Mouse (Mus musculus) limb, embryonic 14.5 days (tissue): ENCODE measurements at regions not wholly inside any gene's neighbourhood (a gene's known extent, or its start where the extent isn't known, plus 50 kb on each side); places are given as distances from the start of the nearest gene placed in this dataset.

Experiments
- ATAC-seq: fragments of 200-750 bp; cut with Nextera tagmentation; 2 replicates; pipeline ENCODE4 v1.8.0; 2017; ENCODE audit warnings: low read depth, moderate number of reproducible peaks, moderate TSS enrichment; ENCODE audit not compliant: low FRiP score
- DNase-seq: peaks from one replicate; pipeline ENCODE4 v3.0.0-alpha.2; 2015; ENCODE audit warnings: low spot score
- H3K27ac ChIP-seq: fragments of 300-500 bp; sonication (generic); replicated peaks from 2 replicates; pipeline ENCODE4 v1.5.1; 2014; ENCODE audit warnings: low read depth, mild to moderate bottlenecking, low read length, moderate library complexity, mixed read lengths
- H3K27me3 ChIP-seq: fragments of 300-500 bp; sonication (generic); 2 replicates; pipeline ENCODE4 v1.6.1; 2014; ENCODE audit warnings: low read length, mixed read lengths; ENCODE audit not compliant: control insufficient read depth, insufficient read depth
- H3K36me3 ChIP-seq: fragments of 300-500 bp; sonication (generic); 2 replicates; pipeline ENCODE4 v1.6.1; 2014; ENCODE audit warnings: mild to moderate bottlenecking, low read length, moderate library complexity, mixed read lengths; ENCODE audit not compliant: control insufficient read depth, insufficient read depth
- H3K4me1 ChIP-seq: fragments of 300-500 bp; sonication (generic); 2 replicates; pipeline ENCODE4 v1.6.1; 2014; ENCODE audit warnings: antibody characterized with exemption, low read length, mixed read lengths; ENCODE audit not compliant: control insufficient read depth, insufficient read depth
- H3K4me2 ChIP-seq: fragments of 300-500 bp; sonication (generic); replicated peaks from 2 replicates; pipeline ENCODE4 v1.6.1; 2014; ENCODE audit warnings: low read depth, mild to moderate bottlenecking, low read length, moderate library complexity; ENCODE audit not compliant: severe bottlenecking
- H3K4me3 ChIP-seq: fragments of 300-500 bp; sonication (generic); replicated peaks from 2 replicates; pipeline ENCODE4 v1.5.1; 2014; ENCODE audit warnings: low read length
- H3K9ac ChIP-seq: fragments of 300-500 bp; sonication (generic); 2 replicates; pipeline ENCODE4 v1.6.1; 2014; ENCODE audit warnings: mild to moderate bottlenecking, low read depth, low read length, moderate library complexity; ENCODE audit not compliant: severe bottlenecking
- H3K9me3 ChIP-seq: fragments of 300-500 bp; sonication (generic); 2 replicates; pipeline ENCODE4 v1.6.1; 2016; ENCODE audit warnings: low read length; ENCODE audit not compliant: control insufficient read depth
- POLR2A ChIP-seq: fragments of 200-500 bp; IDR thresholded peaks from 2 replicates; pipeline ENCODE4 v1.8.0; 2012; ENCODE audit warnings: inconsistent platforms, mild to moderate bottlenecking, moderate library complexity, borderline replicate concordance; ENCODE audit not compliant: insufficient read depth, insufficient read length; ENCODE audit errors: extremely low read depth
- WGBS: fragments of 180-500 bp; shearing (Covaris S2); extraction: QIAGEN DNeasy Blood & Tissue Kit; methylation state at CpG from one replicate; pipeline ENCODE4 v1.1.7; 2014; 5-methylcytosine and 5-hydroxymethylcytosine counted together

- Histone ChIP-seq H3K27me3 (no peaks in the 10 kb centered on the region), H3K27ac (no peak overlapping the region), H3K4me2 (no peak overlapping the region), H3K9ac (no peak overlapping the region), H3K4me3 (no peak overlapping the region), H3K4me1 (no peaks in the 10 kb centered on the region), H3K9me3 (no peaks in the 10 kb centered on the region), H3K36me3 (no peaks in the 10 kb centered on the region)
- no peak for ATAC-seq
- DNase-seq = no peak
- TF ChIP-seq POLR2A = no peak
- 25% methylated on average over 8 of the region's 8 CpGs for WGBS
Measured at GRCm38 (mm10) chr13:71653212-71653938, 310.1 kb downstream of the Irx1 start.

DNA sequence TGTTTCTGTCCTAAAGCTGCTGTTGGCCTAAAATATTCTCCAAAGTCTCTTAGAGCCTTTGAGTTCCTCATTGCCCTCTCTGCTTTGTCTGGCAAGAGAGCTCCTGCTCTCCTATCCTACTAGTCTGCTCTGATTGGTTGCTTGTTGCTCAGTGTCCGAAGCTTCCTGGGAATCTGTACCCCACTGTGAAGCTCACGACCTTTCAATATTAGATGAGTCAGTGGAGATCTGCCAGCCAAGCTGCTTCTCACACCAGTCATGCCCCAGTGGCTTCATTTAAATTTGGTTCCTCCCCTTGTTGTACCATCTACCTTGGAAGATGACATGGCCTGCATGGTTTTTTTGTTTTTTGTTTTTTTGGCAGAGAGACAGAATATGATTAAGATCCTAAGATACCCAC, 313.6 kb downstream of the Irx1 start:
- no peak for DNase-seq
- Histone ChIP-seq H3K9me3 (no peaks in the 10 kb centered on the region), H3K9ac (no peak overlapping the region), H3K4me3 (no peak overlapping the region), H3K27ac (no peak overlapping the region), H3K36me3 (no peaks in the 10 kb centered on the region), H3K27me3 (no peaks in the 10 kb centered on the region), H3K4me2 (no peak overlapping the region), H3K4me1 (no peaks in the 10 kb centered on the region)
- WGBS = 31% methylated on average over 2 of the region's 2 CpGs
- no peak for ATAC-seq
- TF ChIP-seq POLR2A = no peak

GRCm38 (mm10) chr13:71649031-71649430, 314.5 kb downstream of the Irx1 start:
- Histone ChIP-seq H3K9ac (no peak overlapping the region), H3K4me2 (no peak overlapping the region), H3K27me3 (no peaks in the 10 kb centered on the region), H3K36me3 (no peaks in the 10 kb centered on the region), H3K9me3 (no peaks in the 10 kb centered on the region), H3K4me1 (no peaks in the 10 kb centered on the region), H3K27ac (no peak overlapping the region), H3K4me3 (no peak overlapping the region)
- ATAC-seq (no peak), DNase-seq (no peak)
- no peak for TF ChIP-seq POLR2A
- 67% methylated on average over 2 of the region's 2 CpGs for whole genome bisulfite sequencing

GRCm38 (mm10) chr13:71631447-71631846, 332.1 kb downstream of the Irx1 start:
- 74% methylated on average over 2 of the region's 2 CpGs for WGBS
- DNase-seq (no peak), ATAC-seq (no peak)
- Histone ChIP-seq H3K9ac (no peak overlapping the region), H3K27ac (no peak overlapping the region), H3K27me3 (no peaks in the 10 kb centered on the region), H3K36me3 (no peaks in the 10 kb centered on the region), H3K4me1 (peaks cover 3% of the 10 kb centered on the region; the same call in 1 of the 2 replicates), H3K9me3 (no peaks in the 10 kb centered on the region), H3K4me2 (no peak overlapping the region), H3K4me3 (no peak overlapping the region)
- TF ChIP-seq POLR2A = no peak

GRCm38 (mm10) chr13:71617198-71617597, 346.3 kb downstream of the Irx1 start:
- no peak overlapping the region for H3K4me2 ChIP-seq
- H3K36me3 ChIP-seq = no peaks in the 10 kb centered on the region
- no peak overlapping the region for H3K27ac ChIP-seq
- no peaks in the 10 kb centered on the region for H3K27me3 ChIP-seq
- TF ChIP-seq POLR2A = no peak
- H3K4me3 ChIP-seq = no peak overlapping the region
- ATAC-seq (peak; percentile 62; the same call in 1 of the 2 replicates), DNase-seq (peak; percentile 16)
- no peak overlapping the region for H3K9ac ChIP-seq
- H3K4me1 ChIP-seq = peaks cover 10% of the 10 kb centered on the region
- H3K9me3 ChIP-seq = no peaks in the 10 kb centered on the region
- WGBS = 17% methylated on average over 2 of the region's 2 CpGs
